ENCODE assay signal across 34 mouse cellular contexts in genomic region chr16:43690912-43691311, GRCm38 (mm10). TPM values are rescaled to one million over a fixed set of nuclear protein-coding genes. Genes with fewer than 3 reads are reported as not detected.
DNase-seq lines count a peak whose midpoint lies in the region; ATAC-seq and TF ChIP-seq lines count a peak whose summit lies in the region.
"Had no signal": no experiment of that assay in that cellular context is flagged by ENCODE, and none has a peak within 500 bp of the region (broad histone marks: within the 10 kb centered on the region; RNA-seq: fewer than 3 reads in every experiment).

No protein-coding gene starts in this region.

- no peak overlapping the region for H3K9ac ChIP-seq in midbrain, embryonic 11.5 days (ENCODE audit: low read length)
- H3K9ac ChIP-seq in midbrain, postnatal 0 days (replicated peaks; ENCODE audit: low read length, poor library complexity, severe bottlenecking) = no peak overlapping the region
- no peak overlapping the region for H3K9ac ChIP-seq in forebrain, embryonic 11.5 days (ENCODE audit: low read length)
- H3K9ac ChIP-seq: embryonic facial prominence, embryonic 13.5 days; forebrain, postnatal 0 days; heart, embryonic 13.5 days; hindbrain, embryonic 12.5 days; hindbrain, embryonic 15.5 days had no signal

- H3K4me1 ChIP-seq in midbrain, embryonic 11.5 days (ENCODE audit: control insufficient read depth, insufficient read depth, low read length) = no peaks in the 10 kb centered on the region
- H3K4me1 ChIP-seq in midbrain, postnatal 0 days (ENCODE audit: insufficient read depth, low read length) = no peaks in the 10 kb centered on the region
- no peaks in the 10 kb centered on the region for H3K4me1 ChIP-seq in forebrain, embryonic 11.5 days (replicated peaks; ENCODE audit: control insufficient read depth, insufficient read depth, low read length)
- H3K4me1 ChIP-seq: embryonic facial prominence, embryonic 10.5 days; embryonic facial prominence, embryonic 13.5 days; heart, embryonic 10.5 days; heart, embryonic 13.5 days; hindbrain, embryonic 12.5 days; hindbrain, embryonic 15.5 days had no signal

- no peaks in the 10 kb centered on the region for H3K36me3 ChIP-seq in midbrain, embryonic 11.5 days (ENCODE audit: control insufficient read depth, insufficient read depth, low read length)
- no peaks in the 10 kb centered on the region for H3K36me3 ChIP-seq in midbrain, postnatal 0 days (ENCODE audit: insufficient read depth, low read length)
- H3K36me3 ChIP-seq in forebrain, embryonic 11.5 days (ENCODE audit: control insufficient read depth, insufficient read depth, low read length) = no peaks in the 10 kb centered on the region
- H3K36me3 ChIP-seq: embryonic facial prominence, embryonic 10.5 days; embryonic facial prominence, embryonic 13.5 days; heart, embryonic 10.5 days; heart, embryonic 13.5 days; hindbrain, embryonic 12.5 days; hindbrain, embryonic 15.5 days had no signal

- H3K27me3 ChIP-seq in midbrain, embryonic 11.5 days (ENCODE audit: control insufficient read depth, insufficient read depth, low read length) = no peaks in the 10 kb centered on the region
- no peaks in the 10 kb centered on the region for H3K27me3 ChIP-seq in midbrain, postnatal 0 days (ENCODE audit: insufficient read depth, low read length)
- no peaks in the 10 kb centered on the region for H3K27me3 ChIP-seq in forebrain, embryonic 11.5 days (ENCODE audit: control insufficient read depth, insufficient read depth, low read length)
- H3K27me3 ChIP-seq: embryonic facial prominence, embryonic 13.5 days; heart, embryonic 13.5 days; hindbrain, embryonic 12.5 days; hindbrain, embryonic 15.5 days had no signal

- H3K27ac ChIP-seq in midbrain, embryonic 11.5 days (ENCODE audit: low read depth, low read length) = no peak overlapping the region
- no peak overlapping the region for H3K27ac ChIP-seq in midbrain, postnatal 0 days (ENCODE audit: low read depth, low read length)
- H3K27ac ChIP-seq in forebrain, embryonic 11.5 days (ENCODE audit: low read depth, low read length) = no peak overlapping the region
- H3K27ac ChIP-seq: embryonic facial prominence, embryonic 10.5 days; embryonic facial prominence, embryonic 13.5 days; heart, adult 2 months; heart, embryonic 10.5 days; heart, embryonic 13.5 days; hindbrain, embryonic 12.5 days; hindbrain, embryonic 15.5 days had no signal

- H3K4me2 ChIP-seq in midbrain, embryonic 11.5 days = no peak overlapping the region
- H3K4me2 ChIP-seq in midbrain, postnatal 0 days (ENCODE audit: low read depth, low read length, poor library complexity, severe bottlenecking) = no peak overlapping the region
- H3K4me2 ChIP-seq in forebrain, embryonic 11.5 days (ENCODE audit: low read depth, low read length, severe bottlenecking) = no peak overlapping the region
- H3K4me2 ChIP-seq: embryonic facial prominence, embryonic 13.5 days; heart, embryonic 13.5 days; hindbrain, embryonic 12.5 days; hindbrain, embryonic 15.5 days had no signal

- H3K4me3 ChIP-seq in midbrain, embryonic 11.5 days (ENCODE audit: low read depth, low read length) = no peak overlapping the region
- no peak overlapping the region for H3K4me3 ChIP-seq in midbrain, postnatal 0 days (ENCODE audit: low read depth, low read length)
- H3K4me3 ChIP-seq in forebrain, embryonic 11.5 days (ENCODE audit: low read depth, low read length) = no peak overlapping the region
- H3K4me3 ChIP-seq: embryonic facial prominence, embryonic 10.5 days; embryonic facial prominence, embryonic 13.5 days; erythroblast, embryonic 14.5 days; heart, adult 2 months; heart, embryonic 10.5 days; heart, embryonic 13.5 days; hindbrain, embryonic 12.5 days; hindbrain, embryonic 15.5 days had no signal

- ATAC-seq in frontal cortex, adult (ENCODE audit: low TSS enrichment) = peak; percentile 97
- ATAC-seq in midbrain, embryonic 11.5 days (ENCODE audit: low FRiP score) = no peak
- ATAC-seq in midbrain, postnatal 0 days (ENCODE audit: low FRiP score) = no peak
- no peak for ATAC-seq in forebrain, embryonic 11.5 days (replicated peaks; ENCODE audit: low FRiP score)
- ATAC-seq: forebrain, embryonic 14.5 days; forebrain, postnatal 0 days had no signal

- WGBS in midbrain, embryonic 11.5 days = 85% methylated on average over 2 of the region's 2 CpGs
- WGBS in midbrain, postnatal 0 days = 88% methylated on average over 2 of the region's 2 CpGs
- WGBS in forebrain, embryonic 11.5 days = 79% methylated on average over 2 of the region's 2 CpGs

- no peak for TF ChIP-seq CTCF in midbrain, postnatal 0 days (IDR thresholded peaks at IDR 0.05)

- DNase-seq in frontal cortex, postnatal 10 days (ENCODE audit: low spot score in 2 of 2) = no peak
- peak; percentile 61 for DNase-seq in midbrain, embryonic 11.5 days (ENCODE audit: low spot score, missing footprints)
- DNase-seq in midbrain, postnatal 0 days (ENCODE audit: low spot score) = no peak
- DNase-seq in A20 (ENCODE audit: low read depth, low spot score) = peak; percentile 78
- DNase-seq in telencephalon, adult 2 months (ENCODE audit: low read depth, low spot score) = peak; percentile 24
- no peak for DNase-seq in forebrain, embryonic 11.5 days (ENCODE audit: low spot score)
- DNase-seq: adrenal gland, adult 2 months; adrenal gland, postnatal 14 days; B cell, adult 2 months; cerebellum, adult 11-12 months; cerebellum, adult 8-10 months; cerebellum, postnatal 10 days; cerebellum, postnatal 36 days; embryo, embryonic 11 days; forebrain, postnatal 0 days; gastrocnemius, postnatal 10 days; gastrocnemius, postnatal 36 days; heart, adult 2 months; heart, postnatal 14 days had no signal

- no peaks in the 10 kb centered on the region for H3K9me3 ChIP-seq in midbrain, embryonic 11.5 days (ENCODE audit: control insufficient read depth, low read length)
- no peaks in the 10 kb centered on the region for H3K9me3 ChIP-seq in midbrain, postnatal 0 days (ENCODE audit: low read length)
- H3K9me3 ChIP-seq in forebrain, embryonic 11.5 days (ENCODE audit: control insufficient read depth, low read length) = no peaks in the 10 kb centered on the region
- H3K9me3 ChIP-seq: embryonic facial prominence, embryonic 10.5 days; embryonic facial prominence, embryonic 13.5 days; heart, embryonic 10.5 days; heart, embryonic 13.5 days; hindbrain, embryonic 12.5 days; hindbrain, embryonic 15.5 days had no signal

RNA-seq across cellular contexts. Expression of gene Tigit, which starts 27.0 kb away (rescaled TPM):
- not detected in 2 replicates for polyA plus RNA-seq in midbrain, embryonic 11.5 days (2014; fragmentation: Nextera tagmentation; extraction: Ambion mirVana)
- not detected in 2 replicates for total RNA-seq in midbrain, postnatal 0 days (2014; rRNA removed)
- polyA plus RNA-seq in midbrain, postnatal 0 days (2015; fragmentation: Nextera tagmentation; extraction: Ambion mirVana) = 0.17 TPM in 1 of 2 replicates, not detected in the other
- not detected in 2 replicates for polyA plus RNA-seq in forebrain, embryonic 11.5 days (2014; fragmentation: Nextera tagmentation; extraction: Ambion mirVana)
- total RNA-seq: adrenal gland, postnatal 14 days; adrenal gland, postnatal 4 days; forebrain, postnatal 0 days; gastrocnemius, adult 18-20 months; gastrocnemius, postnatal 10 days; gastrocnemius, postnatal 36 days; granulocyte monocyte progenitor cell, adult 5-6 weeks; heart, adult 2 months; heart, postnatal 14 days; hematopoietic stem cell, adult 5-6 weeks had no signal
- polyA plus RNA-seq: brain, embryonic 14.5 days; cortical plate, adult 2 months; embryonic facial prominence, embryonic 10.5 days; embryonic facial prominence, embryonic 13.5 days; erythroblast, embryonic 14.5 days; forebrain, embryonic 14.5 days; heart, embryonic 10.5 days; heart, embryonic 13.5 days; hindbrain, embryonic 12.5 days; hindbrain, embryonic 15.5 days had no signal

Comparison
In these comparisons a context has a peak if more than half of its experiments do, and no peak if none do; other contexts are left out.
1. DNase-seq: peak in midbrain, embryonic 11.5 days (single experiment), A20 (single experiment) and telencephalon, adult 2 months (single experiment); none in frontal cortex, postnatal 10 days (0 of 2), midbrain, postnatal 0 days (single experiment) and forebrain, embryonic 11.5 days (single experiment).